Mouse (Mus musculus) brown adipose tissue, adult 24 weeks (tissue): ENCODE measurements around the gene Ptprd. TPM values are rescaled to one million over a fixed set of nuclear protein-coding genes. Genes with fewer than 3 reads are reported as not detected.

ENCODE experiments used
- H3K27ac ChIP-seq: fragments of 200-500 bp; replicated peaks from 2 replicates; pipeline ENCODE4 v1.5.1; 2012; ENCODE audit warnings: low read depth, mild to moderate bottlenecking, low read length
- H3K4me1 ChIP-seq: fragments of 200-500 bp; 2 replicates; pipeline ENCODE4 v1.6.1; 2012; ENCODE audit warnings: low read length, mixed read lengths; ENCODE audit not compliant: control insufficient read depth, insufficient read depth, insufficient read length
- H3K4me3 ChIP-seq: fragments of 200-500 bp; 2 replicates; pipeline ENCODE4 v1.5.1; 2012; ENCODE audit warnings: low read depth, mild to moderate bottlenecking, low read length, moderate library complexity; ENCODE audit not compliant: insufficient read depth
- polyA plus RNA-seq: library from polyadenylated mRNA; stranded (reverse); fragments of >200 nt; gene quantifications from 2 replicates; pipeline ENCODE4 v1.2.4, GENCODE M21; 2012; ENCODE audit not compliant: missing spikeins, insufficient read depth, insufficient read length

Gene Ptprd
- polyA plus RNA-seq, 1 experiment: 22.5 TPM

GRCm38 (mm10) chr4:77710231-77710630, 501.5 kb downstream of the Ptprd start:
- Histone ChIP-seq H3K4me1 (no peaks in the 10 kb centered on the region), H3K27ac (no peak overlapping the region), H3K4me3 (no peak overlapping the region)

DNA sequence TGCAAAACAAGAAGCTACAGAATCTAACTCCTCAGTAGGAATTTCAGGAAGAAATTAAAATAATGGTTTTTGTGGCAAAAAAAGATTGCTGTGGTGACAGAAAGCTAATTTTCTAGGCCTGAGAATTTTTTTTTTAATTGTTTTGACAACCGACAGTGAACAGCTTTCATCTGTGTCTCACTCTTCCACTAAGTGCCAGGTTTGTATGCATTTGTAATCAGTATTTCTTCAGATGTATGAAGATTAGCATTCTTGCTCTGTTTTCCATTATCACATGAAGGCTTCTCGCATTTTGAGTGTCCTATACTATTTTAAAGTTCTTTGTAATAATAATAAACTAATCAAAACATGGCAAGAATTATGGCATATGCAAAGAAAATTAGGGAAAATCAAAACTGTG, 513.5 kb downstream of the Ptprd start:
- Histone ChIP-seq H3K4me1 (no peaks in the 10 kb centered on the region), H3K27ac (no peak overlapping the region), H3K4me3 (no peak overlapping the region)

DNA sequence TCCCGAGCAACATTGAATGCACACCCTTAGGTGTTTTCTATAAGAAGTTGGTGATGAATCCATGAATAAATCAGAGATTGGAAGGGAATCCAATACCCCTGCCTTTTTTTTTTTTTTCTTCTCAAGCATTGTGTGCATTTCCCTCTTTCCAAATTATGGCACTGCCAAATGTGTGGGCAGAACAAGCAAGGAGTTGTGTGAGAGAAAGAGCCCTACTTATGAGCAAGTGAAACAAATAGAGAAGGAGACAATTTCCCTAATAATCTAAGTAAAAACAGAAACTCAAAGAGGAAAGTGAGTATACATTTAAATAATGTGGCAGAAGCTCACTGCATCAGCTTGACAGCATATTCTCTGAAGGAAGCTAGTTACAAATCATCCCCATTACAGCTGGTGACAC, 536.0 kb downstream of the Ptprd start:
- no peak overlapping the region for H3K4me3 ChIP-seq
- no peak overlapping the region for H3K27ac ChIP-seq
- no peaks in the 10 kb centered on the region for H3K4me1 ChIP-seq

GRCm38 (mm10) chr4:77664761-77665160, 547.0 kb downstream of the Ptprd start:
- Histone ChIP-seq H3K4me3 (no peak overlapping the region), H3K4me1 (no peaks in the 10 kb centered on the region), H3K27ac (no peak overlapping the region)

DNA sequence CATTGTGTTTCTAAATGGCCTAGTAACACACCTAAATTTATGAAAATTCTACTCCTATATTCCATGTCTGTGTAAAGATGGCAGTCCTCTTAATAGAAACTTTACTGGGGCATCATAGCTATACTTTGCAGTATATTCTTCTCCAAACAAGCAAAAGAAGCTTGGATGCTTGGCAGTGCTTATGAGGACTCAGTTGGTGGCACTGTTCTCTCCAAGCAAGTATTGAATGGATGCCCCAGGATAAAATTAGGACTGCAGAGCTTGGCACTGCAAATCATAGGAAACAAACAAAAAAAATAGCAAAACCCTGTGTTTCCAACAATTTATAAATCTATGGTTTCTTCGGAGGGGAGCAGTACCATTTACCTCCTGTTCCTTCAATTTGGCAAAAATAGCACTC, 549.5 kb downstream of the Ptprd start:
- Histone ChIP-seq H3K4me1 (no peaks in the 10 kb centered on the region), H3K4me3 (no peak overlapping the region), H3K27ac (no peak overlapping the region)

DNA sequence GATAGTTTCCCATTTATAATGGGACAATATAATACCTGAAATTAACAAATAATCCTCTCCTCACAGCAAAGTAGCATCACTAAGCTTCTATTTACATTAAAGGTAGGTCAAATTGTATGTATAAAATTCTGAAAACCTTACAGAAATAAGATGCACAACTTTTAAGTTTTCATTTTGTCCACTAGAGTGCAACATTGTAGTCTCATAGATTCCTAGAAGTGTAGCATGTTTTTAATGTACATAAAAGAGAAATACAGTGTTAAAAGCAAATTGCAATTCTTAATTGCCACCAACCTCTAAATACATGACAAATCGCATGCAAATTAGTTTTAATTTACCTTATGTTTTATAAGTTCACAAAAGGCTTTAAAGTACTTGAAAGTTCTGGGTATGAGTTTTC, 556.1 kb downstream of the Ptprd start:
- no peaks in the 10 kb centered on the region for H3K4me1 ChIP-seq
- H3K4me3 ChIP-seq: no peak overlapping the region
- H3K27ac ChIP-seq: no peak overlapping the region

DNA sequence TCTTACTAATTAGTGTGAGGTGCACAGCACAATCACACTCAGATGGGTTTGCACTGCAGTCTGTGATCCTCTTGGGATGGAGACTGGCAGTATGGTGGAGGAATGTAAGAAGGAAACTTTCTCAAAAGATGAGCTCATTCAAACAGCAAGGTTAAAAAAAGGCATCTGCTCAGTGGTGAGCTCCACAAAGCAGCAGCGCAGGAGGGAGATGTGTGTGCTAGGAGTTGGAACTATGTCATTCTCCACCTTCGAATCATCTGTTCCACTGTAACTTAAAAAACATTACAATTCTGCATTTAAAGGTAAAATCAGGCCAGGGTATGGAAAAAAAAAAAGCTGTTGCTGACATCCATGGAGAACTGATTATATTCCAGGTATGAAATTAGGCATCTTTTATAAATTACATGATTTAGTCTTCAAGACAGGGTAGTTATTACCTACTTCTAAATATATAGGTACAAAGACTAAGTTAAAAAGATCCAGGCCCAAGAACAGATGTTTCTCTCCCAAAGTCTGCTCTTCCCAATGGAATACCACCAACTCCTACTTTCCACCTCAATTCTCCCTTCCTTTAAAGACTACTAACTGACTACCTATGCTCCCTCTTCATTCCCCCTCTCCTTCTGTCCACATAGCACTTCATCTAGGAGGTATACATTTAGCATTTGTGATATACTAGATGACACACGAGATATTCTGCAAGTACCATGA, 562.0 kb downstream of the Ptprd start:
- Histone ChIP-seq H3K4me1 (no peaks in the 10 kb centered on the region), H3K27ac (no peak overlapping the region), H3K4me3 (no peak overlapping the region)

DNA sequence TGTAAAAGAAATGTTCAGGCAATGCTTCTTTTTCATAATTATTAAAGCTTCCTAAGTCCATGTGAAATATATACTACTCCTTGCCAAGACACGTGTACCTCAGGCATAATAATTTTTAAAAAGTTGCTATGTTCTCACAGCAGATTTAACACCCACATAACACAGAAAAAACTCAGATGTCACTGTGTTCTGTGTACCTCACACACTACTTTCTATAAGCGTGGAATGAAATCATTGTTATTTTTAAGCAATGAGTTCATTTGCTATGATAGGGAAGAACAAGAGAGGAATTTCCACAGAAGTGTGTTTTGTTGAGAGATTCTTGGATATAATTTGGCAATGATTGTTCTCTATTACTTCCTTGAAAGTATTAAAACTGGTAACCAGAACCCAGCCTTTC, 562.9 kb downstream of the Ptprd start:
- Histone ChIP-seq H3K4me3 (no peak overlapping the region), H3K4me1 (no peaks in the 10 kb centered on the region), H3K27ac (no peak overlapping the region)

DNA sequence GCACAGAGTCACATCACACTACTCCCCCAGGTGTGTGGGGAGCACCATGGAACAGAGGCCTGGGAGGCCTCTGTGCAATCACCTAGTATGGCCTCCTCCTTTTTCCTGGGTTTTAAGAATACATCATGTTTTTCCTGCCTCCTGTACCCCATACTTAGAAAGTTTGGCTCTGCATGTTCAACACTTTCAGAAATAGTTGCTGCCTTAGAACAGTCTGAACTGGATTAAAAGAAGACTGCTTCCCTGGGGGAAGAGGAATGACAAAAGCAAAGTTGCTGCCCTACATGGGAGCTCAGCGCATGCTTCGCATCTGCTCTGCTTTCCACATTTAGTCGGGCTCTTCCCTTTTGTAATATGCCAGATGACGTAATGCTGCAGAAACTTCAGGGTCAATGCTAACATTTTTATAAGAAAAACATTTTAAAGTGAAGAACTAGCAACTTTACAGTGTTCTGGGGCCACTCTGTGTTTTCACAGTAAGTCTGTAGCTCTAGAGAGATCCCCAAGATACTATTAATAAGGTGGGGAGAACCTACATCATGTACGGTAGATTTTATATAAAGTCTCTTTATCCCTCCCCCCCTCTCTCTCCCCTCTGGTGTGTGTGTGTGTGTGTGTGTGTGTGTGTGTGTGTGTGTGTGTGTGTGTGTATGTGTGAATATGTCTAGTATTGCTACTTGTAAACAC, 564.2 kb downstream of the Ptprd start:
- no peak overlapping the region for H3K4me3 ChIP-seq

GRCm38 (mm10) chr4:77644435-77644834, 567.3 kb downstream of the Ptprd start:
- Histone ChIP-seq H3K4me1 (no peaks in the 10 kb centered on the region), H3K27ac (no peak overlapping the region), H3K4me3 (no peak overlapping the region)

More for the DNA sequence above, 564.2 kb downstream of the Ptprd start:
- Histone ChIP-seq H3K27ac (no peak overlapping the region), H3K4me1 (no peaks in the 10 kb centered on the region)

GRCm38 (mm10) chr4:77640022-77640421, 571.7 kb downstream of the Ptprd start:
- Histone ChIP-seq H3K4me1 (no peaks in the 10 kb centered on the region), H3K4me3 (no peak overlapping the region), H3K27ac (no peak overlapping the region)

- no peak overlapping the region for H3K27ac ChIP-seq
- H3K4me1 ChIP-seq: no peaks in the 10 kb centered on the region
- H3K4me3 ChIP-seq: no peak overlapping the region
Observed at GRCm38 (mm10) chr4:77613129-77613528, 598.6 kb downstream of the Ptprd start.

- H3K27ac ChIP-seq: no peak overlapping the region
- H3K4me1 ChIP-seq: no peaks in the 10 kb centered on the region
- H3K4me3 ChIP-seq: no peak overlapping the region
Observed at GRCm38 (mm10) chr4:77586624-77587023, 625.1 kb downstream of the Ptprd start.

- Histone ChIP-seq H3K4me3 (no peak overlapping the region), H3K27ac (no peak overlapping the region), H3K4me1 (no peaks in the 10 kb centered on the region)
Observed at GRCm38 (mm10) chr4:77586222-77586621, 625.5 kb downstream of the Ptprd start.

DNA sequence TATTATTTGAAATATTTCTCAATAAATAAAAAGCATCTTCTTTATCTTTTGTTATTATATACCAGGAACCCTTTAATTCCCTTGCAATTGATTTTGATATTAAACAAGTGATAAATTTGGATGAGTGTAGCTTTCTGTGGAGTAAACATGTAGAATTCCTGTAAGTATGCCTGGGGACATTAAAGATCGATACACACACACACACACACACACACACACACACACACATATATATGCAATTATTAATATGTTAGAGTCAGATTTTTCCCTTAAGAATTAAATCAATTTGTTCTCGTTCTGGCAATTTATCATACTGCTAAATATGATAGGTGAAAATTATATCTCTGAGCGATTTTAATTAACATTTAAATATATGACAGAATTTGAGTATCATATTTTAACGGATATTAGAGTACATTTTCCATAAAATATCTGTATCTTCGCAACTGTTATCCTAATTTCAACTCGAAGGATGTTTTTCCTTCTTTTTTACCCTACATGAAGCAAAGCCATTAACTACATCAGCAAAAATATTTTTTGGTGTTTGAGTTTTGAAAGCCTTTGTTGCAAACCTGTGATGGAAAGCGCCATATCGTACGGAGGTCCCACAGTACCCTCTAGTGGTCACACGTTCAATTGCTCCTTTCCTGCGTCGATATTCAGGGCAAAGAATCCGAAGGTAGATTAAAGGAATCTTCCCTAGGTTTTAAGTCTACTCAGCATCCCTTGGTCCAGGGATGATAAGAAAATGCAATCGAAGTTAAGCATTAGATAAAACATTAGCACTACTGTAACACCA, 653.2 kb downstream of the Ptprd start:
- Histone ChIP-seq H3K4me3 (no peak overlapping the region), H3K27ac (no peak overlapping the region), H3K4me1 (no peaks in the 10 kb centered on the region)
